Mouse (Mus musculus) megakaryocyte-erythroid progenitor cell, adult 5 weeks (primary cell): ENCODE measurements around the gene Commd3. TPM values are rescaled to one million over a fixed set of nuclear protein-coding genes. Genes with fewer than 3 reads are reported as not detected.

Experiments
- polyA plus RNA-seq: library from polyadenylated mRNA; stranded (reverse); fragments of >175 nt; gene quantifications from 2 replicates; pipeline ENCODE4 v1.2.3, GENCODE M21; 2012

Commd3 gene
- 158 and 167 TPM in 2 replicates for polyA plus RNA-seq

DNA sequence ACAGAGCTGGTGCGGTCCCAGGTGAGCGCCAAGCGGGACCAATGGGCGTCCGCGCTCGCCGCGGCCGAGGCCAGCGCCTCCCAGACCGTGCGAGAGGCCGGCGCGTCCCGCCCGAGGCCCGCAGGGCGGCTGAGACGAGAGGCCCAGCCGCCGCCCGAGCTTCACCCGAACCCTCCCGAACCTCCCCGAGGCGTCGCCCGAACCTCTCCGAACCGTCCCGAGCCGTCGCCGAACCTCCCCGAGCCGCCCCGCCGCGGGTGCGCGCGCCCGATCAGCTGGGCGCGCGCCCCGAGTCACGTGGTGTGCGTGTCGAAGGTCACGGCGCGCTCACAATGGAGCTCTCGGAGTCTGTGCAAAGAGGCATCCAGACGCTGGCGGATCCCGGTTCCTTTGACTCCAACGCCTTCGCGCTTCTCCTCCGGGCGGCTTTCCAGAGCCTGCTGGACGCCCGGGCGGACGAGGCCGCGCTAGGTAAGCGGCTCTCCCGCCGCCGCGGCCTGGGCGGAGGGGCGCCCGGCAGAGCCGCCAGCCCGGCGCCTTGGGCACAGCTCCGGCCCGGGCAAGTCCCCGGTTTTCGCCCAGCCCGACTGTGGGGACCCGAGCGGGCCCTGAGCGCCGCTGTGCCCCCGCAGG, at the start of gene Commd3:
Commd3 (plus strand) TSS at position 252 of the 633 bp plus-strand sequence.

GRCm38 (mm10) chr2:18676936-18677491, 4.8 kb downstream of the Commd3 start, which contains the start of gene Bmi1:
Gene Bmi1, plus strand, starts transcription at chr2:18677018.

DNA sequence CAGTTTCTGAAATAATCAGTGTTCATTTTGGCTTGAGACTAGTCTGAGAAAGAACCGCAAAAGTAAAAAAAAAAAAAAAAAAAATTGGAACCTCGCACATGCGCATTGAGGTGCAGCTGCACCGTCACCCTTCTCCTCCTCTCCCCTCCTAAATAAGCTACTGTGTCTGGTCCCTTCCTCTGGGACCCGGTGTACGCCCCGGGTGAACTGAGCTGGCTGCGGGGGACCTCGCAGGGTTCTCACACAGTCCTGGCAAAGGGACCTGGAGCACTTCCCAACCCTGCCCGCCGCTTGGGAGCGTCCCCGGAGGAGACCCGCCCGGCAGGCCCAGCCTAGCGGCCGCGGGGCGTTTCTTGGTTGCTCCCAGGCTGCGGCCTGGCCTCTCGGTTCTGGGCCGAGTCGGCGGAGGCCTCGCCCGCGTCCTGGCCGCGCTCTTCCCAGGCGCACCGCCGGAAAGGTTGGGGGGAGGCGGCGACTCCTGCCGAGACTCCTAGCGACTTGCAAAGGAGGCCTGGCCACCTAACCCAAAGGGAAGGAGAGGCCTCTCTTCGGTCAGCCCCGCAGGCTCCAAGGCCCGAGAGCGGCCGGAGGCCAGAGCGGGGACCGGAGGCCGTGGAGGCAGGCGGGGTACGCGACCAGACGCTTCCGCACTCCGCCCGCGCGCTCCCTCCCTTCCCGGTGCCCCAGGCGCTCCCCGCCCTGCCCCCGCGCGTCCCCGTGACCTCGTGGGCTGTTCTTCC, 21.9 kb downstream of the Commd3 start, which contains the start of gene Spag6:
Spag6 (plus strand) TSS at position 162 of the 740 bp plus-strand sequence.

Other genes with a start within 250 kb of the Commd3 start
- gene Bmi1, start 4.6 kb downstream of the Commd3 start, polyA plus RNA-seq, result 11.4 and 16.3 TPM in 2 replicates
- gene Spag6, start 21.6 kb downstream of the Commd3 start, polyA plus RNA-seq, result not detected in 2 replicates